In the genomic region with DNA sequence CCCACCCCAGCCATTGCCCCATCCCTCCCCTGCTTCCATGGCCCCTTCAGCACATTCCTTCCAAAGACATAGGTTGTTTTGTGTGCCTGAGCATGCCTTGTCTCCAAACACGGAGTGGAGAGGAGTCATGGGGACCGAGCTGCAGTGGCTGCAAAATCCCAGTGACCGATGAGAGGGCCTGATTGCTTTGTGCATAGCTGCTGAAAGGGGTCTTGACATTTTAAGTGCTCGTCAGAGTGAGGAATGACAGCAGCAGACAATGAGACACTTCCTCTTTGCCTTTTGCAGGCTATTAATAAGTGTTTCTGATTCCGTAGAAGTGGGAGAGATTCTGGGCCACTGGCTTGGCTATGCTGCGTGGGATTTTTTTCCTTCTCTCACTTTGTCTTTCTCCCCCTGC, we compare ENCODE assay signal across 23 mouse cellular contexts. TPM values are rescaled to one million over a fixed set of nuclear protein-coding genes. Genes with fewer than 3 reads are reported as not detected.
DNase-seq lines count a peak whose midpoint lies in the region; ATAC-seq lines count a peak whose summit lies in the region.
"Had no signal": no experiment of that assay in that cellular context is flagged by ENCODE, and none has a peak within 500 bp of the region (broad histone marks: within the 10 kb centered on the region; RNA-seq: fewer than 3 reads in every experiment).

No protein-coding gene starts in this region.

- no peak for DNase-seq in heart, adult 8-10 months (ENCODE audit: low spot score)
- DNase-seq in midbrain, embryonic 10.5 days (ENCODE audit: low spot score) = no peak
- no peak for DNase-seq in midbrain, embryonic 14.5 days
- no peak for DNase-seq in spleen, postnatal 14 days (ENCODE audit: low spot score in 2 of 2)
- DNase-seq in retina, postnatal 1 day = no peak
- DNase-seq: adrenal gland, postnatal 25 days; cerebellum, adult 9-11 months; gastrocnemius, adult 2 months; kidney, adult 18-20 months; kidney, postnatal 25 days; lung, embryonic 14.5 days; right cerebral cortex, postnatal 4 days had no signal

- no peak overlapping the region for H3K4me2 ChIP-seq in forebrain, embryonic 13.5 days
- no peak overlapping the region for H3K4me2 ChIP-seq in forebrain, embryonic 15.5 days (replicated peaks)
- peak overlapping the region; percentile 33; the same call in 1 of the 2 replicates for H3K4me2 ChIP-seq in heart, embryonic 16.5 days (ENCODE audit: low read depth, low read length)
- no peak overlapping the region for H3K4me2 ChIP-seq in midbrain, embryonic 14.5 days (ENCODE audit: low read length)
- H3K4me2 ChIP-seq: embryonic facial prominence, embryonic 13.5 days; liver, embryonic 11.5 days; lung, embryonic 14.5 days; neural tube, embryonic 12.5 days had no signal

- H3K4me1 ChIP-seq in forebrain, embryonic 13.5 days = peaks cover 6% of the 10 kb centered on the region; the same call in 1 of the 2 replicates
- H3K4me1 ChIP-seq in forebrain, embryonic 15.5 days = peaks cover 11% of the 10 kb centered on the region; the same call in 1 of the 2 replicates
- H3K4me1 ChIP-seq in heart, embryonic 16.5 days (ENCODE audit: control insufficient read depth, insufficient read depth, low read length) = peaks cover 3% of the 10 kb centered on the region
- peaks cover 37% of the 10 kb centered on the region for H3K4me1 ChIP-seq in midbrain, embryonic 10.5 days
- no peaks in the 10 kb centered on the region for H3K4me1 ChIP-seq in midbrain, embryonic 14.5 days (ENCODE audit: control insufficient read depth, insufficient read depth, low read length)

- H3K4me3 ChIP-seq in forebrain, embryonic 13.5 days = no peak overlapping the region
- H3K4me3 ChIP-seq in forebrain, embryonic 15.5 days = no peak overlapping the region
- no peak overlapping the region for H3K4me3 ChIP-seq in heart, embryonic 16.5 days (ENCODE audit: low read length)
- no peak overlapping the region for H3K4me3 ChIP-seq in midbrain, embryonic 10.5 days
- H3K4me3 ChIP-seq in midbrain, embryonic 14.5 days (replicated peaks; ENCODE audit: low read depth, low read length) = no peak overlapping the region
- H3K4me3 ChIP-seq: embryonic facial prominence, embryonic 13.5 days; gastrocnemius, adult 2 months; neural tube, embryonic 12.5 days had no signal

- no peak overlapping the region for H3K9ac ChIP-seq in forebrain, embryonic 13.5 days
- no peak overlapping the region for H3K9ac ChIP-seq in forebrain, embryonic 15.5 days (replicated peaks)
- no peak overlapping the region for H3K9ac ChIP-seq in heart, embryonic 16.5 days (ENCODE audit: low read length)
- no peak overlapping the region for H3K9ac ChIP-seq in midbrain, embryonic 14.5 days (replicated peaks; ENCODE audit: low read length)
- H3K9ac ChIP-seq: embryonic facial prominence, embryonic 13.5 days; lung, embryonic 14.5 days; neural tube, embryonic 12.5 days had no signal

- no peaks in the 10 kb centered on the region for H3K9me3 ChIP-seq in forebrain, embryonic 13.5 days (replicated peaks)
- no peaks in the 10 kb centered on the region for H3K9me3 ChIP-seq in forebrain, embryonic 15.5 days
- no peaks in the 10 kb centered on the region for H3K9me3 ChIP-seq in heart, embryonic 16.5 days (replicated peaks; ENCODE audit: control insufficient read depth, low read length)
- no peaks in the 10 kb centered on the region for H3K9me3 ChIP-seq in midbrain, embryonic 10.5 days (replicated peaks)
- H3K9me3 ChIP-seq in midbrain, embryonic 14.5 days (ENCODE audit: control insufficient read depth, low read length) = no peaks in the 10 kb centered on the region
- H3K9me3 ChIP-seq: embryonic facial prominence, embryonic 13.5 days; neural tube, embryonic 12.5 days had no signal

- peak overlapping the region; percentile 41; the same call in 1 of the 2 replicates for H3K27ac ChIP-seq in forebrain, embryonic 13.5 days
- H3K27ac ChIP-seq in forebrain, embryonic 15.5 days (replicated peaks) = no peak overlapping the region
- no peak overlapping the region for H3K27ac ChIP-seq in heart, embryonic 16.5 days (ENCODE audit: low read length)
- H3K27ac ChIP-seq in midbrain, embryonic 10.5 days (replicated peaks) = peak overlapping the region; percentile 38; the same call in 1 of the 2 replicates
- no peak overlapping the region for H3K27ac ChIP-seq in midbrain, embryonic 14.5 days (replicated peaks; ENCODE audit: low read depth, low read length)
- H3K27ac ChIP-seq: embryonic facial prominence, embryonic 13.5 days; gastrocnemius, adult 2 months; neural tube, embryonic 12.5 days had no signal

- peak; percentile 27; the same call in 1 of the 2 replicates for ATAC-seq in forebrain, embryonic 13.5 days
- ATAC-seq in forebrain, embryonic 15.5 days (replicated peaks) = no peak; the same call in 1 of the 2 replicates
- ATAC-seq in heart, embryonic 16.5 days (replicated peaks; ENCODE audit: extremely low read depth, insufficient read depth, low FRiP score) = no peak
- no peak for ATAC-seq in midbrain, embryonic 14.5 days (ENCODE audit: low FRiP score, low TSS enrichment)
- ATAC-seq: activated CD4-positive, CD25-positive, alpha-beta regulatory T cell, adult 4 months had no signal

- no peaks in the 10 kb centered on the region for H3K27me3 ChIP-seq in forebrain, embryonic 13.5 days
- H3K27me3 ChIP-seq in forebrain, embryonic 15.5 days = no peaks in the 10 kb centered on the region
- H3K27me3 ChIP-seq in heart, embryonic 16.5 days (ENCODE audit: control insufficient read depth, insufficient read depth, low read length) = peaks cover 33% of the 10 kb centered on the region
- 0 out of 2 replicates have a peak, but pooled peaks cover 8% of the 10 kb centered on the region for H3K27me3 ChIP-seq in midbrain, embryonic 10.5 days (ENCODE audit: low read depth, poor library complexity, severe bottlenecking)
- no peaks in the 10 kb centered on the region for H3K27me3 ChIP-seq in midbrain, embryonic 14.5 days (ENCODE audit: control insufficient read depth, insufficient read depth, low read length)
- H3K27me3 ChIP-seq: embryonic facial prominence, embryonic 13.5 days; neural tube, embryonic 12.5 days had no signal

- no peaks in the 10 kb centered on the region for H3K36me3 ChIP-seq in forebrain, embryonic 13.5 days (ENCODE audit: poor library complexity, severe bottlenecking)
- no peaks in the 10 kb centered on the region for H3K36me3 ChIP-seq in forebrain, embryonic 15.5 days
- H3K36me3 ChIP-seq in heart, embryonic 16.5 days (ENCODE audit: control insufficient read depth, insufficient read depth) = no peaks in the 10 kb centered on the region
- H3K36me3 ChIP-seq in midbrain, embryonic 10.5 days = no peaks in the 10 kb centered on the region
- H3K36me3 ChIP-seq in midbrain, embryonic 14.5 days (ENCODE audit: control insufficient read depth, insufficient read depth, low read length) = no peaks in the 10 kb centered on the region
- H3K36me3 ChIP-seq: embryonic facial prominence, embryonic 13.5 days; neural tube, embryonic 12.5 days had no signal

- 33% methylated on average over 6 of the region's 6 CpGs for WGBS in forebrain, embryonic 13.5 days
- 20% methylated on average over 6 of the region's 6 CpGs for WGBS in forebrain, embryonic 15.5 days
- 9% methylated on average over 6 of the region's 6 CpGs for WGBS in heart, embryonic 16.5 days
- 64% methylated on average over 6 of the region's 6 CpGs for WGBS in midbrain, embryonic 10.5 days
- WGBS in midbrain, embryonic 14.5 days = 35% methylated on average over 6 of the region's 6 CpGs

RNA-seq across cellular contexts. Expression of gene Gm4791, which starts 29.6 kb away (rescaled TPM):
- polyA plus RNA-seq in forebrain, embryonic 13.5 days (2015; fragmentation: Nextera tagmentation; extraction: Ambion mirVana) = not detected in 2 replicates
- polyA plus RNA-seq in forebrain, embryonic 15.5 days (2015; fragmentation: Nextera tagmentation; extraction: Ambion mirVana) = not detected in 2 replicates
- polyA plus RNA-seq in heart, embryonic 16.5 days (2015; fragmentation: Nextera tagmentation; extraction: Ambion mirVana) = not detected in 2 replicates
- not detected for total RNA-seq in heart, adult 8-10 months (2022)
- not detected in 2 replicates for polyA plus RNA-seq in midbrain, embryonic 10.5 days (2016; fragmentation: Nextera tagmentation; extraction: Ambion mirVana)
- polyA plus RNA-seq in midbrain, embryonic 14.5 days (2014; fragmentation: Nextera tagmentation; extraction: Ambion mirVana) = not detected in 2 replicates
- total RNA-seq: adrenal gland, postnatal 25 days; gastrocnemius, adult 2 months; hematopoietic stem cell, adult 5-6 weeks; layer of hippocampus, postnatal 25 days; left cerebral cortex, postnatal 4 days had no signal
- polyA plus RNA-seq: activated CD4-positive, CD25-positive, alpha-beta regulatory T cell, adult 4 months; liver, embryonic 11.5 days; lung, embryonic 14.5 days; neural tube, embryonic 12.5 days; thymus, postnatal 0 days had no signal

Comparison
In these comparisons a context has a peak if more than half of its experiments do, and no peak if none do; other contexts are left out.
1. H3K27ac ChIP-seq: peak in forebrain, embryonic 13.5 days (single experiment) and midbrain, embryonic 10.5 days (single experiment); none in forebrain, embryonic 15.5 days (single experiment), heart, embryonic 16.5 days (single experiment) and midbrain, embryonic 14.5 days (single experiment).